Mouse (Mus musculus): ENCODE measurements at regions not wholly inside any gene's neighbourhood (a gene's known extent, or its start where the extent isn't known, plus 50 kb on each side); places are given as distances from the start of the nearest gene placed in this dataset.

DNA sequence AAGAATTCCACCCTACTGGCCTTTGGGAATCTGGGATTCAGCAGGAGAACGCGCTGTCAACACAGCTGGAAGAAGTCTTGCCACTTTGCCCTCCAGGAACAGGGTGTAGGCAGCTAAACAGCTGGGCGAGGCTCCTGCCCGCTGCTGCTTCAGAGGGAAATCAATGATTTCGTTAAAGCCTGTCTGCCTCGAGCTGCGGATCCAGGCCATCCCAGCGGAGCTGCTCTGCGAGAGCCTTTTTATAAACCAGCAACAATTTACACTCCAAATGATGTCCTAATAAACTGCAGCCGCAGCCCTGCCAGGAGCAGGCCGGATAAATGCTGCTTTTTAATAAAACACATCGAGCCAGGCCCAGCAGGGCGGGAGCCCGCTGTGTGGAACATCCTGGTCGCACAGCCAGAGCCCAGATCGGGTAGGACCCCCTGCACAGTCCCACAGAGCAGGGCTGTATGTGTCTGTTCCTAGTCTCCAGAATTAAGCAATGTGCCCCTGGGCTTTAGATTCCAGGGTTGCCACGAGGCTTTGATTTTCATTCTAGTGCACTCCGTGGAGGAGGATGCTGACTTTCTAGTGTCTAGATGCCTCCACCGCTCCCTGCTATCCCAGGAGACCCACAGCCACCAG lies 78.6 kb upstream of the Hs3st2 start:
- TF ChIP-seq CTCF (IDR thresholded peaks at IDR 0.05; ENCODE audit: low read depth): no peak
- no peak for TF ChIP-seq EP300 (IDR thresholded peaks at IDR 0.05; ENCODE audit: low read depth)

Data from heart, postnatal 0 days (tissue).